Comparison of ENCODE assay signal across 17 mouse cellular contexts in the genomic region with DNA sequence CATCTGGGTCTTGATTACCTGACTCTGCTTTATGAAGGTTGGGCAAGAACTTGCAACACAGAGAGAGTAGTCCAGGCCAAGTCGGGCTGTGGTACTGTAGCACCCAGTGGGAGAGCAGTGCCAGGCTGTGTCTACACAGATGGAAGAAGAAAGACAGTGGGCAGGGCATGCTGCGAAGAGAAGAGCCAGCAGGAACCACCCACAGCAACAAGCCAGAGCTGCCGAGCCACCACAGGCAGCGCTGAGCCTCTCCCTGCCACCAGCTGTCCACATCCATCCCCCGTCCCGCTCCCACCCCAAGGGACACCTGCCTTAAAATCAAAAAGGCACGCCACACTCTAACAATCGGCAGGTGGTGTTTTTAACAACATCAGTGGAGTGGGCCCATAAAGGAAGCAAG.
DNase-seq lines count a peak whose midpoint lies in the region; ATAC-seq lines count a peak whose summit lies in the region.
"Had no signal": no experiment of that assay in that cellular context is flagged by ENCODE, and none has a peak within 500 bp of the region (broad histone marks: within the 10 kb centered on the region; RNA-seq: fewer than 3 reads in every experiment).

No protein-coding gene starts in this region.

- DNase-seq in right cerebral cortex, adult 18-20 months = peak; percentile 84
- no peak for DNase-seq in right cerebral cortex, postnatal 4 days
- DNase-seq in layer of hippocampus, postnatal 10 days (ENCODE audit: low spot score in 2 of 2) = peak; percentile 35 to 49
- DNase-seq in thymus, postnatal 4 days = peak; percentile 61
- DNase-seq in cerebellum, adult 11-12 months = no peak
- no peak for DNase-seq in hindbrain, embryonic 11.5 days (ENCODE audit: low spot score)
- DNase-seq in hindbrain, embryonic 14.5 days (ENCODE audit: low spot score) = no peak
- DNase-seq: cerebellum, adult 9-11 months; kidney, adult 11 months; kidney, postnatal 36 days had no signal

- H3K4me3 ChIP-seq in hindbrain, embryonic 11.5 days (ENCODE audit: low read depth, low read length) = no peak overlapping the region
- H3K4me3 ChIP-seq in hindbrain, embryonic 14.5 days (replicated peaks; ENCODE audit: low read length) = no peak overlapping the region
- H3K4me3 ChIP-seq: heart, embryonic 10.5 days; hindbrain, embryonic 10.5 days; midbrain, embryonic 12.5 days; neural tube, embryonic 13.5 days had no signal

- H3K36me3 ChIP-seq in hindbrain, embryonic 11.5 days (ENCODE audit: control insufficient read depth, insufficient read depth, low read length) = no peaks in the 10 kb centered on the region
- H3K36me3 ChIP-seq in hindbrain, embryonic 14.5 days (replicated peaks; ENCODE audit: control insufficient read depth, insufficient read depth) = no peaks in the 10 kb centered on the region
- H3K36me3 ChIP-seq: G1E; heart, embryonic 10.5 days; hindbrain, embryonic 10.5 days; midbrain, embryonic 12.5 days; neural tube, embryonic 13.5 days had no signal

- no peaks in the 10 kb centered on the region for H3K9me3 ChIP-seq in hindbrain, embryonic 11.5 days (ENCODE audit: control insufficient read depth, low read length)
- H3K9me3 ChIP-seq in hindbrain, embryonic 14.5 days (ENCODE audit: control insufficient read depth, low read length) = no peaks in the 10 kb centered on the region
- H3K9me3 ChIP-seq: G1E; heart, embryonic 10.5 days; hindbrain, embryonic 10.5 days; midbrain, embryonic 12.5 days; neural tube, embryonic 13.5 days had no signal

- H3K4me2 ChIP-seq in hindbrain, embryonic 11.5 days (replicated peaks; ENCODE audit: low read depth, low read length) = no peak overlapping the region
- no peak overlapping the region for H3K4me2 ChIP-seq in hindbrain, embryonic 14.5 days (replicated peaks)
- H3K4me2 ChIP-seq: liver, embryonic 11.5 days; midbrain, embryonic 12.5 days; neural tube, embryonic 13.5 days had no signal

- 0 out of 2 replicates have a peak, but pooled peaks have one; percentile 25 for ATAC-seq in megakaryocyte, adult 5-6 weeks (ENCODE audit: poor library complexity, severe bottlenecking)
- ATAC-seq in hindbrain, embryonic 11.5 days (ENCODE audit: low FRiP score) = no peak
- ATAC-seq in hindbrain, embryonic 14.5 days (ENCODE audit: low FRiP score) = no peak

- 80% methylated on average over 8 of the region's 8 CpGs for WGBS in hindbrain, embryonic 11.5 days
- 84% methylated on average over 8 of the region's 8 CpGs for WGBS in hindbrain, embryonic 14.5 days

- no peaks in the 10 kb centered on the region for H3K4me1 ChIP-seq in hindbrain, embryonic 11.5 days (replicated peaks; ENCODE audit: control insufficient read depth, insufficient read depth, low read length)
- no peaks in the 10 kb centered on the region for H3K4me1 ChIP-seq in hindbrain, embryonic 14.5 days (replicated peaks; ENCODE audit: control insufficient read depth, insufficient read depth, low read length)

- H3K9ac ChIP-seq in hindbrain, embryonic 11.5 days (ENCODE audit: low read depth, low read length) = no peak overlapping the region
- H3K9ac ChIP-seq in hindbrain, embryonic 14.5 days = no peak overlapping the region
- H3K9ac ChIP-seq: midbrain, embryonic 12.5 days; neural tube, embryonic 13.5 days had no signal

- no peaks in the 10 kb centered on the region for H3K27me3 ChIP-seq in hindbrain, embryonic 11.5 days (ENCODE audit: control insufficient read depth, insufficient read depth, low read length)
- no peaks in the 10 kb centered on the region for H3K27me3 ChIP-seq in hindbrain, embryonic 14.5 days (ENCODE audit: control insufficient read depth, insufficient read depth, low read length)
- H3K27me3 ChIP-seq: midbrain, embryonic 12.5 days had no signal

- no peak overlapping the region for H3K27ac ChIP-seq in hindbrain, embryonic 11.5 days (ENCODE audit: low read depth, low read length)
- H3K27ac ChIP-seq in hindbrain, embryonic 14.5 days = no peak overlapping the region
- H3K27ac ChIP-seq: hindbrain, embryonic 10.5 days; midbrain, embryonic 12.5 days; neural tube, embryonic 13.5 days had no signal

Comparison
In these comparisons a context has a peak if more than half of its experiments do, and no peak if none do; other contexts are left out.
1. DNase-seq: peak in right cerebral cortex, adult 18-20 months (single experiment), layer of hippocampus, postnatal 10 days (2 of 2) and thymus, postnatal 4 days (single experiment); none in right cerebral cortex, postnatal 4 days (single experiment), cerebellum, adult 11-12 months (single experiment), hindbrain, embryonic 11.5 days (single experiment) and hindbrain, embryonic 14.5 days (single experiment).